Mouse (Mus musculus): ENCODE data around the gene Calm5. TPM values are rescaled to one million over a fixed set of nuclear protein-coding genes. Genes with fewer than 3 reads are reported as not detected.

Gene Calm5
- total RNA-seq, 2 experiments from 2014 or later, result not detected

Other genes starting within 250 kb of the Calm5 start
- gene Fam208b, start 243.1 kb upstream of the Calm5 start, total RNA-seq (2021), result 10 to 100 TPM; 10.2 to 15.2 TPM
- gene Asb13, start 220.1 kb upstream of the Calm5 start, total RNA-seq (2021), result 1 to 10 TPM; 7.3 to 8.7 TPM
- not detected for gene Calml3, start 49.9 kb upstream of the Calm5 start, total RNA-seq (2021)
- gene Calm4, start 16.4 kb upstream of the Calm5 start, total RNA-seq (2021), result not detected
- 10 to 100 TPM; 18.1 to 22.4 TPM for gene Net1, start 64.0 kb downstream of the Calm5 start, total RNA-seq (2021)
- gene Tubal3, start 64.1 kb downstream of the Calm5 start, total RNA-seq (2021), result not detected
- not detected for gene Ucn3, start 91.2 kb downstream of the Calm5 start, total RNA-seq (2021)
- gene Akr1c14, start 194.8 kb downstream of the Calm5 start, total RNA-seq (2021), result 1 to 10 TPM; 6.8 to 7.9 TPM

All from heart, postnatal 36 days (tissue).